Mouse (Mus musculus) gastrocnemius, adult 8-10 months (tissue): ENCODE data around the gene Gm10153. TPM values are rescaled to one million over a fixed set of nuclear protein-coding genes. Genes with fewer than 3 reads are reported as not detected.
"Not testable (repeated sequence)": the region's sequence is repeated elsewhere in the genome, so short reads cannot be mapped to it uniquely, and the experiment has no call there.

ENCODE experiments used
- DNase-seq, 2 experiments: peaks; one replicate each; pipeline ENCODE4 v3.0.0; 2022; ENCODE audit warnings: low spot score in 2 of 2
- total RNA-seq, 4 experiments: library from RNA; stranded (reverse); gene quantifications; 2 replicates each; pipeline ENCODE4 v1.2.4; 2022

Gm10153 gene
- not detected for total RNA-seq

GRCm38 (mm10) chr7:142190289-142190688 is at the start of gene Gm10153:
Gm10153 (minus strand) TSS chr7:142190389.
- no peak for DNase-seq

GRCm38 (mm10) chr7:142231540-142231939 is 41.4 kb upstream of the Gm10153 start:
- no peak for DNase-seq

- DNase-seq = not testable (repeated sequence)
These were observed 39.7 kb upstream of the Gm10153 start, which contains the start of gene Krtap5-5 for GRCm38 (mm10) chr7:142229871-142230270. Krtap5-5 (minus strand) TSS chr7:142229971.

DNA sequence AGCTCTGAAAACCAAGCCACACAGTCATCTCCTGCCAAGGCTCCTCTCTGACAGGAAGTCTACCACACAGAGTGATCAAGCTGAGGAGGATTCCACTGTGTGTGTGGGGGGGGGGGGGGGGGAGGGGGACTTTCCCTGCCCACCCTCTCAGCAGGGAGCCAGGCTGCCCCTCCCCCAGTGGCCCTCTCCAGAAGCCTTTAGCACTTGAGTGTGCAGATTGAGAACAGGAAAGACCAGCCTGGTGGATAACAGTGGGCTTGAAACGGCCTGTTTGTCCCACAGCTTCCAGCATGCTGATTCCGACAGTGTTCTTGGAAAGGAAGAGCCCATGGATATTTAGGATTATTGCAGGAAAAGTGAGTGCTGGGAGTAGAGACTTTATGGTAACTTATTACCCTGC is 34.3 kb upstream of the Gm10153 start:
- DNase-seq = no peak

- DNase-seq = not testable (repeated sequence)
These were observed 21.9 kb upstream of the Gm10153 start for GRCm38 (mm10) chr7:142212136-142212535.

DNA sequence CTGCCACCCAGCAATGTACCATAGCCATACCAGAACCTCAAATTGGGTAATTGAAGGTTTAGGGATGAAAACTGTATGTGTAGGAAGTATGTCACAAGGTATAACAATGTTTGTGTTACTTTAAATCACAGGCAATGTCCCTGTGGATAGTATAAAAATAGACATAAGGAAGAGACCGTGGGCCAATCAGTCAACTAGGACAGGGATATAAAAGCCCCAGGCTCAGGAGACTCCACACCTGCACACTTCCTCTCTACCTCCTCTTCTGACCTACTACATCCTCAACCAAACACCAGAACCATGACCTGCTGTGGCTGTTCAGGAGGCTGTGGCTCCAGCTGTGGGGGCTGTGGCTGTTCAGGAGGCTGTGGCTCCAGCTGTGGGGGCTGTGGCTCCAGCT is 21.4 kb upstream of the Gm10153 start, which contains the start of gene Gm7579:
Gm7579 (plus strand) TSS at position 301 of the 400 bp plus-strand sequence.
- no peak for DNase-seq

GRCm38 (mm10) chr7:142206891-142207290 is 16.7 kb upstream of the Gm10153 start:
- not testable (repeated sequence) for DNase-seq

DNA sequence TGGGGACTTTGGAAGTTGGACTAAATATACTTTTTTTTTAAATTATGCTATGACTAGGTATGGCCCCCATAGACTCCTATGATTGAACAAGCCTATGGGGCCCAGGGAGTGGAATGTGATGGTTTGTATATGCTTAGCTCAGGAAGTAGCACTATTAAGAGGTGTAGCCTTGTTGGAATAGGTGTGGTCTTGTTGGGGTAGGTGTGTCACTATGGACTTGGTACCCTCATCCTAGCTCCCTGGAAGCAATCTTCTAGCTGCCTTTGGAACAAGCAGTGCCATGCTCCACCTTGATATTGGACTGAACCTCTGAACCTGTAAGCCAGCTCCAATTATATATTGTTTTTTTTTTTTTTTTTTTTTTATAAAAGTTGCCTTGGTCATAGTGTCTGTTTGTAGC is 15.3 kb upstream of the Gm10153 start:
- no peak for DNase-seq

- DNase-seq = no peak
These were observed 10.9 kb upstream of the Gm10153 start, which contains the start of gene Krtap5-3 for GRCm38 (mm10) chr7:142201064-142201463. Krtap5-3 (plus strand) TSS chr7:142201364.

DNA sequence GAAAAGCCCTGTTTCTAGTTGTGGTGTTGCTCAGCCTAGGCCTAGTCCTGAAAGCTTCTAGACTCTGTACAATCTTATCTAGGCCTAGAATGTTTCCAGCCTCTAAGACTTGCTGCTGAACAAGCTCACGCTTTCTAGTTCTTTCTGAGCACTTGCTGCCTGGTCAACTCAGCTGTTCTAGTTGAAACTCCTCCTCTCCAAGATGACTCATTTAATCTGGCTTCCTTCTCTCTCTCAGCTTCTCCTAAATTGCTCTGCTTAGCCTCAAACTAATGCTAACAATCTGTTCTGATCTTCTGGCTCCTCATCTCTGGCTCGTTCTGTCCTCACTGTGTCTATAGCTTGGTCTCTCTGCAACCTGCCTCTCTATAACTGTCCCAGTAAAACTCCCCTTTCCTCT is 8.6 kb upstream of the Gm10153 start:
- no peak for DNase-seq

DNA sequence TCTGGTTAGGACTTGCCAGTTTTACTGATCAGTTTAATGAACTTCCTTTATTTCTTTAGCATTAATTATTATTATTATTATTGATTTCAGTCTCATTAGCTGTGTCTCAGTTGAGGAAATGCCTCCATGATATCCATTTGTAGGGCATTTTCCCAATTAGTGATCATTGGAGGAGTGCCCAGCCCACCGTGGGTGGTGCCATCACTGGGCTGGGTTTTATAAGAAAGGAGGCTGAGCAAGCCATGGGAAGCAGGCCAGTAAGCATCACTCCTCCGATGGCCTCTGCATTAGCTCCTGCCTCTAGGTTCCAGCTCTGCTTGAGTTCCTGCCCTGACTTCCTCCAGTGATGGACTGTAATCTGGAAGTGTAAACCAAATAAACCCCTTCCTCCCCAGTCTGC is 2.0 kb downstream of the Gm10153 start:
- no peak for DNase-seq

DNA sequence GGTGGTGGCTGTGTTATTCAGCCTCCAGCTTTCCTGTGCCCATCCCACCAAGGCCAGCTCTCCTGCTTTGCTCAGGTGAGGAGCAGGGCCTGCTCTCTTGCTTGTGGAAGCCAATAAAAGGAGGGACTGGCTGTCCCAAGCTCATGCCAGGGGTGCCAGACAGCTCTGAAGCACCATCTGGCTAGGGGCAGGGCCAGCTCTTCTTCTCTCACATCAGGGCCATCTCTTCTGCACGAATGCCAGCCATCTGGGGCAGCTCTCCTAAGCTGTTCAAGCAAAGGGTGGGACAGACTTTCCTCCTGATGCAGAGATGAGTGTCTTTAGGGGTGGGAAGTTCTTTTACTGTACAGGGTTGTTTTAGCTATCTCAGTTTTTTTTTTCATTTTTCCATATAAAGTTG is 9.2 kb downstream of the Gm10153 start:
- no peak for DNase-seq

DNA sequence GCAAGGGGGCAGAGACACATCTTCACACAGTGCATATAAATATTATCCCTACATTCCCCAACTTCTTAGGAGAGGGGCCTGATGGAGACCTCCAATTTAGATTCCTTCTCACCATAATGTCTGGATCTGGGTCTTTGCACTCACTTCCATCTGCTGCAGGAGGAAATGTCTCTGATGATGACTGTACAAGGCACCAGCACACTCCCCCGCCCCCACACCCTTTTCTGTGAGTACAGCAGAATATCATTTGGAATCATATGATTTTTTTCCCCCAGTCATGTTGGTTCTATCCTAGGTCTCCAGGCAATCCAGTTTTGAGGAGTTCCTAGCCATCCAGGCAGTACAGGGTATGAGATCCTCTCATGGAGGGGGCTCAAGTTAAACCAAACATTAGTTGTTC is 11.5 kb downstream of the Gm10153 start:
- no peak for DNase-seq

DNA sequence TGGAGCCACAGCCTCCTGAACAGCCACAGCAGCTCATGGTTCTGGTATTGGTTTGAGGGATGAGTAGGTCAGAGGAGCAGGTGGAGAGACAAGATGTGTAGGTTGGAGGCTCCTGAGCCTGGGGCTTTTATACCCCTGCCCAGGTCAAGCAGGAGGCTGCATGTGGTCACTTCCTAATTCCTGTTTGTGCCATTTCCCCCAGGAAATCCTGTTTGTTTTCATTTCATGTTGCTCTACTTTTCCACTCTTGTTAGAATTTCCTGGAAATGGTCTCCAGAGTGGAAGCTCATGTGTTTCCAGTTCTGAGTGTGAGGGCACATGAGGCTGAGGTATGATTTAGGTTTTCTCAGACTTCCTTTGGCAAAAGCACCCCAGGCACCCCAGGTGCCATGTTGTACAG is 14.3 kb downstream of the Gm10153 start, which contains the start of gene Krtap5-2:
Krtap5-2 (minus strand) TSS at position 101 of the 400 bp plus-strand sequence.
- not testable (repeated sequence) for DNase-seq

DNA sequence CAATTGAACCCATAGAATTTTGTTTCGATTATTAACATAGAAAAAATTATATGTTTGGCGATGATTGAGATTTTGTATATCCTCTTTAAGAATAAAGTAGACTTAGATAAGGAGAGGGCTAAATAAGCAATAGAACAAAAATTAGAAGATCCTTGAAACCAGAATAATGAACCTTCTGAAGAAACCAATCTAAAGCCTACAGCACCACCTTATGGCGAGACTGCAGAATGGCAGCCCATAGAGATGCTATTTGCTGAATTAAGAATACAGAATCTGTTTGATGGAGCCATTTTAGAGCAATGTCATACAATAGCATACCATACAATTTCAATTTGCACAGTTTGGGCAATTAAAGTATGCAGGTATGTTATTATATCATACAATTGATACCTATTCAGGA is 20.4 kb downstream of the Gm10153 start:
- DNase-seq = no peak

DNA sequence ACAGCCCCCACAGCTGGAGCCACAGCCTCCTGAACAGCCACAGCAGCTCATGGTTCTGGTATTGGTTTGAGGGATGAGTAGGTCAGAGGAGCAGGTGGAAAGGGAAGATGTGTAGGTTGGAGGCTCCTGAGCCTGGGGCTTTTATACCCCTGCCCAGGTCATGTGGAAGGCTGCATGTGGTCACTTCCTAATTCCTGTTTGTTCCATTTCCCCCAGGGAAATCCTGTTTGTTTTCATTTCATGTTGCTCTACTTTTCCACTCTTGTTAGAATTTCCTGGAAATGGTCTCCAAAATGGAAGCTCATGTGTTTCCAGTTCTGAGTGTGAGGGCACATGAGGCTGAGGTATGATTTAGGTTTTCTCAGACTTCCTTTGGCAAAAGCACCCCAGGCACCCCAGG is 24.6 kb downstream of the Gm10153 start, which contains the start of gene Gm4553:
Gm4553 (minus strand) TSS at position 101 of the 400 bp plus-strand sequence.
- not testable (repeated sequence) for DNase-seq

GRCm38 (mm10) chr7:142159366-142159765 is 30.8 kb downstream of the Gm10153 start:
- DNase-seq = no peak

DNA sequence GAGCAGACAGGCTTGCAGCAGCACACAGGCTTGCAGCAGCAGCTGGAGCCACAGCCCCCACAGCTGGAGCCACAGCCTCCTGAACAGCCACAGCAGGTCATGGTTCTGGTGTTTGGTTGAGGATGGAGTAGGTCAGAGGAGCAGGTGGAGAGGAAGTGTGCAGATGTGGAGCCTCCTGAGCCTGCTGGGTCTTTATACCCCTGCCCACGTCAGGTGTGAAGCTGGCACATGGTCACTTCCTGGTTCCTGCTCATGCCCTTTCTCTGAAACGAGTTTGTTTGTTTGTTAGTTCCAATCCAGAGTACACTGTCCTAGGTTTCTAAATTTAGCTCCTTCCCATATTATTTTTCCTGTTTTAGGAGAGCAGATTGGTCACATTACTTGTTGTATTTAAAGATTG is 33.2 kb downstream of the Gm10153 start, which contains the start of gene Gm29735:
Gm29735 (minus strand) TSS at position 101 of the 400 bp plus-strand sequence.
- DNase-seq = not testable (repeated sequence)

- no peak for DNase-seq
These were observed 34.9 kb downstream of the Gm10153 start for GRCm38 (mm10) chr7:142155308-142155707.

DNA sequence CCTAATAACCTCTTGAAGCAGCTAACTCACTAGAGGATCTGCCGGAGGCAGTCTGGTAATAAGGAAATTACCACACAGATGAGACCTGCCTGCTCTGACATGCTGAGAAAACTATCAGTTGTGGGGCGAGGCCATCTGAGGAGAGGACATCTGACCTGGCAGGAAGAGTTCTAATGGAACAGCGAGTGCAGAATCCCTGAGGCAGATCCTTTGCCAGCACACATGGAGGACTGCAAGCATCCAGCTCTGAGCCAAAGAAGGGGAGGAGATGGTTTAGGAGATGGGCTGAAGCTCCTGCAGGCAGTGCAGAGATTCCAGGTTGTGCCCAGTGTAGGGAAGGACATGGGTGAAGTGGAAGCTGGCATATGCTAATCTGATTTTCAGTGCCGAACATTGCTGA is 38.0 kb downstream of the Gm10153 start:
- no peak for DNase-seq

DNA sequence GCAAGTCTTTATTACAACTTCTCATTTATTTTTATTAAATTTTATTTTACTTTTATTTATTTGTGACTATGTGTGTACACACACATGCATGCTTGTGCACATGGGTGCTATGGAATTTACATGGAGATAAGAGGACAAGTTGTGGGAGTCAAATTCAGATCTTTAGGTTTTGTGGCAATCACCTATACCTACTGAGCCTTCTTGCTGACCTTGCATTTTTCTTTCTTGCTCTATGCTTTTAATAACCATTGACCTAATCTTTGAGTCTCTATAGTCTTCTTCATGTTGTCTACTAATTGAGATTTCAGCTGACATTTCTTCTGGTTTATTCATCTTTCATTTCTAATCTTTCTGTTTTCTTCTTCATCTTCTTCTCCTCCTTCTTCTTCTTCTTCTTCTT is 41.6 kb downstream of the Gm10153 start:
- DNase-seq = no peak

- no peak for DNase-seq
These were observed 44.2 kb downstream of the Gm10153 start for GRCm38 (mm10) chr7:142146033-142146432.

DNA sequence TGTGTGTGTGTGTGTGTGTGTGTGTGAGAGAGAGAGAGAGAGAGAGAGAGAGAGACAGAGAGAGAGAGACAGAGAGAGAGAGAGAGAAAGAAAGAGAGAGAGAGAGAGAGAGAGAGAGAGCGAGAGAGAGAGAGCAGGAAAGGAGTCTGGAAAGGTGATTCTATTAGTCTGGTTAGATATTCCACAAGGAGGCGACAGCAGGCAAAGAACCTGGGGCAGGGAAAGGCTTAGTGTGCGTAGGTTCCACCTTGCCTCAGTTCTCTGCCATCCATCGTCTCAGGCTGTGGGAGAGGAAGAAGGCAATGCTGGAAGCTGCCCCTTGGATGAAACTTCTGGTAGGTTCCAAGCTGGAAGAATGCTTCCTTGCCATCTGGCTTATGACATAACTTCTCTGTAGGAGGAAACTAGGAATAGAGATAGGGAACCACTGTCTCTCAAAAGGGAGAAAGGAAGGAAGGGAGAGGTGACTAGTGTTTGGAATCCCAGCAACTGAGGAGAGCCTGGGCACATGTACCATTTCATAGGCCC is 44.7 kb downstream of the Gm10153 start:
- DNase-seq = no peak
